Mouse (Mus musculus) neural tube, embryonic 14.5 days (tissue): ENCODE measurements at regions not wholly inside any gene's neighbourhood (a gene's known extent, or its start where the extent isn't known, plus 50 kb on each side); places are given as distances from the start of the nearest gene placed in this dataset.

Source experiments
- ATAC-seq: fragments of 200-750 bp; cut with Nextera tagmentation; 2 replicates; pipeline ENCODE4 v1.8.0; 2017; ENCODE audit warnings: low read depth, mild to moderate bottlenecking, moderate TSS enrichment, moderate library complexity
- H3K27ac ChIP-seq: fragments of 300-500 bp; sonication (generic); 2 replicates; pipeline ENCODE4 v1.5.1; 2014; ENCODE audit warnings: low read depth, mild to moderate bottlenecking, control low read depth, low read length, moderate library complexity, mixed read lengths
- H3K27me3 ChIP-seq: fragments of 300-500 bp; sonication (generic); 2 replicates; pipeline ENCODE4 v1.6.1; 2014; ENCODE audit warnings: low read length; ENCODE audit not compliant: control insufficient read depth, insufficient read depth
- H3K36me3 ChIP-seq: fragments of 300-500 bp; sonication (generic); 2 replicates; pipeline ENCODE4 v1.6.1; 2014; ENCODE audit warnings: low read length, mixed read lengths; ENCODE audit not compliant: control insufficient read depth, insufficient read depth
- H3K4me1 ChIP-seq: fragments of 300-500 bp; sonication (generic); 2 replicates; pipeline ENCODE4 v1.6.1; 2014; ENCODE audit warnings: low read length; ENCODE audit not compliant: control insufficient read depth, insufficient read depth
- H3K4me2 ChIP-seq: fragments of 300-500 bp; sonication (generic); 2 replicates; pipeline ENCODE4 v1.6.1; 2014; ENCODE audit warnings: mild to moderate bottlenecking, low read depth, low read length, control low read depth
- H3K4me3 ChIP-seq: fragments of 300-500 bp; sonication (generic); 2 replicates; pipeline ENCODE4 v1.5.1; 2014; ENCODE audit warnings: low read depth, low read length, control low read depth, mixed read lengths
- H3K9ac ChIP-seq: fragments of 300-500 bp; sonication (generic); replicated peaks from 2 replicates; pipeline ENCODE4 v1.6.1; 2014; ENCODE audit warnings: low read depth, mild to moderate bottlenecking, control low read depth, low read length, mixed read lengths
- H3K9me3 ChIP-seq: fragments of 300-500 bp; sonication (generic); 2 replicates; pipeline ENCODE4 v1.6.1; 2016; ENCODE audit warnings: low read length; ENCODE audit not compliant: control insufficient read depth
- WGBS: fragments of 180-500 bp; shearing (Covaris S2); extraction: QIAGEN DNeasy Blood & Tissue Kit; methylation state at CpG from one replicate; pipeline ENCODE4 v1.1.7; 2014; 5-methylcytosine and 5-hydroxymethylcytosine counted together

DNA sequence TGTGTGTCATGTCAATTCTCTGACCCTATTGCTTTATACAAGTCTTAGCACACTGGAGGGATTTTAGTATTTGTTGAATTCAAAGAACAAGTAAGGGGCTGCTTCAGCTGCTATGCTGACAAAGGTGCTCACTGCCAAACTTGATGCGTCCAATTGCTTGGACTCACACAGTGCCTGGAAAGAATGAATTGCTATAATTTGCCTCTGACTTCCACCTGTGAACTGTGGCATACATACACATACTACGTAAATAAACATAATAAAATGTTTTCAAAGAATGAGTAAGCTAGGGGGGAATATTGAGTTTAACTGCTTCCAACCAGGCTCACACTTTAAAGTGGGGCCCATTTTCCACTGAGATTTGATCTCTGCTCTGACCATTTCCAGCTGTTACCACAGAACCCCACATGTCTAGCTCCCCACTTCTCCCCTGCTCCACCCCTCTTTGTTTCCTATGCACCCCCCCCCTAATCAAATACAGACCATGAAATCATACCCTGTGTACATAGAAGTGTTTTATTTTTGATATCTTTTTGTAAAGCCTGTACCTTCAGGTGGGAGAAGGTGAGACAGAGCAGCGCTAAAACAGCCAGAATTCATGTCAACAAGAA lies 143.4 kb upstream of the Rarb start:
- H3K4me2 ChIP-seq: no peak overlapping the region
- no peaks in the 10 kb centered on the region for H3K9me3 ChIP-seq
- H3K9ac ChIP-seq: no peak overlapping the region
- H3K27ac ChIP-seq: no peak overlapping the region
- WGBS: 84% methylated on average over 3 of the region's 3 CpGs
- no peaks in the 10 kb centered on the region for H3K4me1 ChIP-seq
- no peak overlapping the region for H3K4me3 ChIP-seq
- no peaks in the 10 kb centered on the region for H3K36me3 ChIP-seq
- ATAC-seq: no peak
- H3K27me3 ChIP-seq: no peaks in the 10 kb centered on the region

DNA sequence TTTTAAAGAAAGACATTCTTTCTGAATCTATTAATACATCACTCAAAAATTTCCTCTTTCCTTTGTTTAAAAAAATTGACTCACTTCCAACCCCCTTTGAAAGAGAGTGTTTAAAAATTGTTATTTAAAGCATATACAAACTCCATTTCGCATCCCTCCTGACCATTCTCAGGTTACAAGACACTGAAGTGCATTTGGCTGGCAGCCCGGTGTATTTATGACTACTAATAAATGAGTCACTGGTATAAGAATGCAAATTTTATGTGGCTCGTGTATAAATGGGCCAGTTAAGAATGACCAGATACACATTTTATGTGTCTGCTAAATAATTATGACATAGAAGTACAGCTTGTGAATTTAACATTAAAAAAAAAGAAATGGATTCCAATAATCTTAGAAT lies 138.8 kb upstream of the Rarb start:
- Histone ChIP-seq H3K4me2 (no peak overlapping the region), H3K27ac (no peak overlapping the region), H3K4me3 (no peak overlapping the region), H3K9ac (no peak overlapping the region), H3K27me3 (no peaks in the 10 kb centered on the region), H3K36me3 (no peaks in the 10 kb centered on the region), H3K4me1 (no peaks in the 10 kb centered on the region), H3K9me3 (no peaks in the 10 kb centered on the region)
- WGBS: 17% methylated on average over 3 of the region's 3 CpGs
- 0 out of 2 replicates have a peak, but pooled peaks have one; percentile 25 for ATAC-seq

DNA sequence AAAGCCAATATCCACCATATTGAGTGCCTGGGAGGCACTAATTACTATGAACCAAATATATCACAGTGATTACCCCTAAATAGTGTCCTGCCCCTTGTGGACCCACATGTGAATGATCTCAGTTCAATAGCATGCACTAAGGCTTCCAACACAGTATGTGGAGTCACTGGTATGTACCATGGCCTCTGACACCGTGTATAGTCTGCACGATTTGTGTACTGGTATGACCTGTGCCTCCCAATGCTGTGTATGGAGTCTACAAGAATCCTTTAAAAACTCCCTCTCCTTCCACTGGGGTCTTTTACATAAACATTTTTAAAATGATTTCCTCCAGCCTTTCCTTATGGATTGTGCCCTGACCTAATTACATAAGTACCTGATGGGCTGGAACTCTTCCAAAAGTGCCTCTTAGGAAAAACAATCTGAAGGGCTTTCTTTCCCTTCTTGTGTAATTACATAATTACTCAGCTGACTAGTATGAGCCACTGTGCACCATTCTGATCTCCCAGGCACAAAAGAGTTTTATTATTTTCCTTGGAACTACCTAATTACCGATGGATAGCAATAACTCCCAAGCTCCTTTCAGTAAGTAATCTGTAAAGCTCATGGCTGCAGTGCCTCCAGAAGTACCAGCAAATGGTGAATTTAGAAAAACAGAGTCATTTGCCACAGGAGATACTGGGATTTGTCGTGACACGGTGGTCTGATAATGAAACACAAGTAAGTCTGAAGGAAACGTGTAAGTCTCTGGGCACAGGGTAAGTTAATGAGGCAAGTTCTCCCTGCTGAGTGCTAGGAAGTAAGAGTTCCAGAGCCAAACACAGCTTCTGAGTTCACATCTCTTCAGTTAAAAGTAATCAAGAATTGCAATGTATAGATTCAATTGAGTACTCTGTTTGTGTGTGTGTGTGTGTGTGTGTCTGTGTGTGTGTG lies 135.8 kb upstream of the Rarb start:
- Histone ChIP-seq H3K36me3 (no peaks in the 10 kb centered on the region), H3K9ac (no peak overlapping the region), H3K4me2 (no peak overlapping the region), H3K27ac (no peak overlapping the region), H3K9me3 (no peaks in the 10 kb centered on the region), H3K27me3 (no peaks in the 10 kb centered on the region), H3K4me1 (no peaks in the 10 kb centered on the region), H3K4me3 (no peak overlapping the region)
- 43% methylated on average over 6 of the region's 6 CpGs for WGBS
- peak; percentile 80; the same call in 1 of the 2 replicates for ATAC-seq

DNA sequence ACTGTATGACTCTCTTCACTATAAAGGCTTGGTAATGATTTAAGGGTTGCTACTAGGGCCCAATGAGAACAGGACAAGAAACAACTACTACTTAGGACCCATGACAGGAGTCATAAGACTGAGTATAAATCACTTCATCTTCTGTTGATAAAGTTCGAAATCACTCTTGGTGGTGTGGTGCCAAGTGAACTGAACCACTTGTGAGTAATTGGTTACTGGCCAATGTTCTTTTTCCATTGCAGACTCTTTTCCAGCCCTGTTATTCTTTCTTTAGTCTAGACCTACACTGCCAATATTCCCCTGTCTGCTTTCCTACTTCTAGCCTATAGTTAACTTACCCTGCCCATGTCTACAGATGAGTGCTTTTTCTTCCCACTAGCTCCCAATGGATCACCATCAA lies 129.8 kb upstream of the Rarb start:
- no peaks in the 10 kb centered on the region for H3K9me3 ChIP-seq
- H3K4me1 ChIP-seq: no peaks in the 10 kb centered on the region
- H3K27ac ChIP-seq: no peak overlapping the region
- H3K4me3 ChIP-seq: no peak overlapping the region
- H3K4me2 ChIP-seq: no peak overlapping the region
- WGBS: 85% methylated on average over 1 of the region's 1 CpGs
- ATAC-seq: no peak
- no peaks in the 10 kb centered on the region for H3K27me3 ChIP-seq
- no peak overlapping the region for H3K9ac ChIP-seq
- H3K36me3 ChIP-seq: no peaks in the 10 kb centered on the region

DNA sequence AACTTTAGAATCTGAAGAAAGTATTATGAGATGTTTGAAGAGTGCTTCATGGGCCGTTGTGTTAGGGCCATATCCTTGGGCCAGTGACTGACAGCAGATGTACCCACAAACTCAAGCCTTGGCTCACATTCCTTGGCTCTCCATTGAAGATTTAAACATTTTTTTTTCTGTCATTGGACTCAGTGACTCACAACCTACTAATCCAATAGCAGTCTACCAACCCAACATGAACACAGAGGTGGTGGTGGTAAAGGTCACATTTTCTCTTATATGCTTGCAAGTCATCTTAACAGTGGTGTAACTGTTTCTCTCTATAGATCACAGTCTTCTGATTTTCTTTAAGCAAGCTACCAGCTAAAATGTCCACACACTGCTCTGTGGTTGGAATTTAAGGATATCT lies 125.5 kb upstream of the Rarb start:
- Histone ChIP-seq H3K4me3 (no peak overlapping the region), H3K27ac (no peak overlapping the region), H3K4me2 (no peak overlapping the region), H3K36me3 (no peaks in the 10 kb centered on the region), H3K4me1 (no peaks in the 10 kb centered on the region), H3K9ac (no peak overlapping the region), H3K9me3 (no peaks in the 10 kb centered on the region), H3K27me3 (no peaks in the 10 kb centered on the region)
- 74% methylated on average over 1 of the region's 1 CpGs for WGBS
- no peak for ATAC-seq

DNA sequence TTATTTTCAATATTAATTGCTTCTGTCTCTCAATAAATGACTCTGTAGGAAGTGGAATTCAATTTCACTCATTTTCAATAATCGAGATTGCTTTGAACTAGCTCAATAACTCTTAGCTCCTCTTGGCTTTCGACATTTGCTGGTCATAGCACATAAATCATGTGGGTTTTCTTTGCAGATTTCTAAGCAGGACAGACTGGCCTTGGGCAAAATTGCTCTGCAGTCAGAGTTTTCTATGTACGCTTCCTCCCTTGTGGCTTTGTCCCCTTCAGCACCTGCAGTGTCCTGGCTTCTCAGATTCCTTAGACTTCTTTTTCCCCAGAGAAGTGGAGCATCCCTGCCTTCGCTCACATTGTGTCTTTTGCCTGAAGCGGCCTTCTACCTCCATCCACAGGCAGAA lies 124.6 kb upstream of the Rarb start:
- Histone ChIP-seq H3K27ac (no peak overlapping the region), H3K36me3 (no peaks in the 10 kb centered on the region), H3K9ac (no peak overlapping the region), H3K4me2 (no peak overlapping the region), H3K4me1 (no peaks in the 10 kb centered on the region), H3K9me3 (no peaks in the 10 kb centered on the region), H3K4me3 (no peak overlapping the region), H3K27me3 (no peaks in the 10 kb centered on the region)
- 36% methylated on average over 5 of the region's 5 CpGs for WGBS
- ATAC-seq: no peak; the same call in 1 of the 2 replicates

DNA sequence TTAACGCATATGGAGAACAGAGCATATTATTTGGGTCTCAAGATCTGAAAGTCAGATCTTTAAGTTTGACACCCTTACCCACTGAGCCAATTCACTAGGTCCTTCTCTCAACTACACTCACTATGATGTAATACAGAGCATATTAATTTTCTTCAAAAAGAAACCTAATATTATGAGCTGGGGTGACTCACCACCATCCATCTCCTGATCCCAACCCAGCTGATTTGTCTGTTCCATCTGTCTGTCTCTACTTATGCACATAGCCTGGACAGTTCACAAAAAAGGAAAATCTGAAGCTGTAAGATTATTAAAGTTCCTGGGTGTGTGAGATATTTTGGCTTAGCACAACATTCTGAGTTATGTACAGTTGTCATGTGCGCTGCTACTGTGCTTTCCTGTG lies 108.2 kb upstream of the Rarb start:
- ATAC-seq: no peak

DNA sequence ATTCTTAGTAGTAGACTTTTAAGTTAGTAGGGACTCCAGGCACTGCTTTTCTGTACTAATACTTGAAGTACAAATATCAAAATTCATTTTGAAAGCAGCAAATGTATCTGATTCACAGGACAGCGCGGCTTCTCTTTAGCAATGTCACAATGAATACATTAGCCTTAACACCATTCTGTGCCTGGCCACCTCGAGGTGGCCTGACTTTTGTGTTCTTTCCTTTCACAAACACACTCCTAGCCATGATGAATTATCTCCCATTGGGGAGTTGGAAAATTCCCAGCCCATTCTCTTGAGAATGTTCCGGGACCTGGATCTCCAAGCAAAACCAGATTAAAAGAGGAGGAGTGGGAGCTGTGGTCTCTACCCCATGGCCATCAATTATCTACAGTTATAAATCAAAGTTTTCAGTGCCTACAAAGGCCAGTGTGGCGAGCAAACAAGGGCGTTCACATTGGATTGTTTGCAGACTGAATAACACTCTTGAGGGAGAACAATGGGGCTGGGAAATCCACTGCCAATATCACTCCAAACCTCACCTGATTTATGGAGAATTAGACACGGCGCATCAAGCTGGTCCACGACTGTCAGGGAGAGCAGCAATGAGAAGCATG lies 82.7 kb upstream of the Rarb start:
- no peaks in the 10 kb centered on the region for H3K36me3 ChIP-seq
- WGBS: 9% methylated on average over 9 of the region's 9 CpGs
- no peak overlapping the region for H3K9ac ChIP-seq
- H3K4me2 ChIP-seq: no peak overlapping the region
- ATAC-seq: peak; percentile 53; the same call in 1 of the 2 replicates
- peaks cover 12% of the 10 kb centered on the region for H3K4me1 ChIP-seq
- no peaks in the 10 kb centered on the region; the same call in 1 of the 2 replicates for H3K27me3 ChIP-seq
- no peak overlapping the region for H3K4me3 ChIP-seq
- no peak overlapping the region for H3K27ac ChIP-seq
- H3K9me3 ChIP-seq: no peaks in the 10 kb centered on the region

More for the DNA sequence above, 108.2 kb upstream of the Rarb start:
- no peak overlapping the region for H3K9ac ChIP-seq
- H3K4me2 ChIP-seq: no peak overlapping the region
- WGBS: 100% methylated on average over 2 of the region's 2 CpGs
- no peak overlapping the region for H3K27ac ChIP-seq
- no peaks in the 10 kb centered on the region for H3K9me3 ChIP-seq
- no peaks in the 10 kb centered on the region for H3K4me1 ChIP-seq
- H3K36me3 ChIP-seq: no peaks in the 10 kb centered on the region
- H3K27me3 ChIP-seq: no peaks in the 10 kb centered on the region
- H3K4me3 ChIP-seq: no peak overlapping the region
